Mouse (Mus musculus) cerebellum, postnatal 36 days (tissue): ENCODE measurements at regions not wholly inside any gene's neighbourhood (a gene's known extent, or its start where the extent isn't known, plus 50 kb on each side); places are given as distances from the start of the nearest gene placed in this dataset.

Experiments used
- DNase-seq, 2 experiments: peaks; one replicate each; pipeline ENCODE4 v3.0.0; 2021 to 2022; ENCODE audit warnings: mixed read lengths in 2 of 2

- DNase-seq: no peak
Measured at GRCm38 (mm10) chr10:37367796-37368195, 229.1 kb upstream of the Marcks start.

DNA sequence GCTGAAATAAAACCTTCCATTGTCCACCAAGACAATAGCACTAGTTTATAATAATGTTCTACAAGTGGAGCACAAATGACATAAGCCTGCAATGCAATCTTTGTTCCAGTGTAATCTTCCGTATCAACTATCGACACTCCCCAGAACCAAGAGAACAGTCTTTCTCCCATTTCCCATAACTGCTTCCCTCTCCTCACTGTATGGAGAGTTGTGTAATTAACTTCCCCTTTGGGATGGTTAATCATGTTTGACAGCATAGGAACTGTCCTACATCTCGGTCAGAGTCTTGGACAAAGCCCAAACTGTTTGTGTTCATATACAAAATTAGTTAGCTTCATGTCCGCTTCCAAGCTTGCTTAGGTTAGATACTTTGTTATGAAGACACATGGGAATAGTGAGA, 225.8 kb upstream of the Marcks start:
- no peak for DNase-seq

GRCm38 (mm10) chr10:37360985-37361384, 222.3 kb upstream of the Marcks start:
- DNase-seq: no peak

DNA sequence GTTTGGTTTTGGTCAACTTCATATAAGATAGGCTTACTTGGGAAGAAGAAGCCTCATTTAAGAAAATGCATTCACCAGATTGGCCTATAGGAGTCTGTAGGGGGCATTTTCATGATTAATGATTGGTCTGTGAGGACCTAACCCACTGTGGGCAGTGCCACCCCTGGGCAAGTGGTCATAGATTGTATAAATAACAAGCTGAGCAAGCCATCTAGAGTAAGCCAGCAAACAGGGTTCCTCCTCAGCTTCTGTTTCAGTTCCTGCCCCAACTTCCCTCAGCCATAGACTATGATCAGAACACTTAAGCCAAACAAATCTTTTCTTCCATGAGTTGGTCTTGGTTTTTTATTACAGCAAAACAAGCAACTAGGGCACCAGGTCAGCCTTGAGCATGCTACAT, 220.2 kb upstream of the Marcks start:
- no peak for DNase-seq

DNA sequence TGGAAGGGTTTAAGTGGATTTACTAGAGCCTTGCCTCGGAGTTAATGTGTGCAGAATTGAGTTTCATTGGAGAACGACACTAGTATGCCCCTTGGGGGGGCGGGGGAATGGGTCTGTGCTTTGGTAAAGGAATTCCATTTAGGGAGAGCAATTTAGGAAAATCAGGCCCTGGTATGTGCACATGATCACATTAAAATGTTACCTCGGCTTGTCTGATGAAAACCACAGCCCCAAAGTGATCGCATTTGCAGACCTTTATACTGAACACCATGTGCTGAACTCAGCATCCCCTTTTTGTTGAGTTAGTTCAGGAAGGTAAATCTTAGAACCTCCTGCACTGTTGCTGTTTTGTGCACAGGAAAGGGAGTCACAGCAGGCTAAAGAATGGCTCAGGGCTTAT, 219.6 kb upstream of the Marcks start:
- DNase-seq: no peak

- DNase-seq: peak; percentile 27 to 36
Measured at GRCm38 (mm10) chr10:37357304-37358060, 218.8 kb upstream of the Marcks start.

DNA sequence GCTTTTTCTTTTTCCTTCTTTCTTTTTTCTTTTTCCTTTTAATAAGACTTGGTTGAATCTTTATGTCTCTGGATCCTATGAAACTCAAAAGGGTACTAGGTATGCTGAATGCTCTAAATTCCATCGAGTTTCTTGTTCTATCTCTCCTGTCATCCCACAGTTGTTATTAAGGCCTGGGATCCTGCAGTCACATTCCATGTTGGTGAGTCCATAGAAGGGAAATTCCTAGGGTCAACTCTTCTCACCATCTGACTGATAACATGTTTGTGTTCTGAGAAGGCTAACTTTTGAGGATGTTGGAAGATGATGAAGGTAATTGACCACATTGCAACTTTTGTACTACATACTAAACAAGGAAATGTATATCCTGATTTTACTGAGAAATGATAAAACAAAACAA, 210.5 kb upstream of the Marcks start:
- DNase-seq: no peak

DNA sequence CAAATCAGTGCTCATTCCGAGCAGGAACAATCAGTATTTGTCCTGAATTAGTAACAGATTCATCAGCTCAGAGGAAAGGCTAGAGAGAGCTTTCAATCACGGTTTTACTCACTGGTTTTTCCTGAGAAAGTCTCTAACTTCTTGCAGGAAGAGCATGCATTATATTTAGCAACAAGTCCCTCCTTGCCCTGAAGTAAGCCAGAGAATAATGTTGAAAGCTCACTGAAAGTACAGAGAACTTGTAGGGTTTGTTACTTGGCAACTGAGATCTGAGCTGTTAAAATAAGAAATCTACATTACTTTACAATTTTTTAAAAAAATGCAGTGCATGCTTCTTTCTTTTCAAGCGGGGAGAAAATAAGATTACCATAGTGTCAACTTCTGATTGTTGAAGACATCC, 209.7 kb upstream of the Marcks start:
- no peak for DNase-seq

- DNase-seq: no peak
Measured at GRCm38 (mm10) chr10:37347661-37348060, 208.9 kb upstream of the Marcks start.

GRCm38 (mm10) chr10:37342675-37343074, 204.0 kb upstream of the Marcks start:
- DNase-seq: peak; percentile 56 to 61

- DNase-seq: no peak
Measured at GRCm38 (mm10) chr10:37339658-37340057, 200.9 kb upstream of the Marcks start.

DNA sequence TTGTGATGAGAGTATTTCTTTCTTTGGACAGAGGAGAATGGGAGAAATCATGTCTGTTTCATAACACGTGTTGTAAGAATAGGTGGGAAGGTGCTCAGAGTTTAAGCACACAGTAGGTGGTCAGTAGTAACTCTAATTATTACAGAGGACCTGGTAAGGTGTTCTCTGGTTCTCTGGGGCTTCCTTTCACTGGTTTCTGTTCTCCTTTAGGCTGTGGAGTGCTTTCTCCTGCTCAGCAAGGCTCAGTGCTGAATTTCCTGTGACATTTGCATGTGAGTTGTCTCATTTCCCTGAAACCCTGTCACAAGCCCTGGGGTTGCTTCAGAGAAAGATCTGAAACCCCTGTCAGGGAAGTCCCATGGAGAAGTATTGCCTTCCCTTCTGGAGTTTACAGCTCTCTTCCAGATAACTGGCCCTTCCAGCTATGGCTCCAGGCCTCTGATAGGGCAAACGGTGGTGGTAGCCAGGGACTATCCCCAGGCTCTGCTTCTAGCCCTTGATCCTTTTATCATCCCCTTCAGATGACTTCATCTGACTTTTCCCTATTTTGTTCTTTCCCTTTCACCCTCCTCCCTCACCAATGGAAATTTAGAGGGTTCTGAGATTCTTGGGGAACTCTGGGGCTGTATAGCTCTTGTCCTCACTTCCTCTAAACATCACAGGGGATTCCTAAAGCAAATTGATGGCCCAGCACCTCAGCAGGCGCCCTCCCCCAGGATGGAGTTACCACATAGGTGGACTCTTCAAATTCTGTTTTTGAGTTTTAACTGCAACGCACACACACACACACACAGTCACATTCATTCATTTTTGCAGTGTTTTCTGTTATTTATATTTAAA, 199.6 kb upstream of the Marcks start:
- DNase-seq: no peak

- no peak for DNase-seq
Measured at GRCm38 (mm10) chr10:37337172-37337620, 198.5 kb upstream of the Marcks start.

DNA sequence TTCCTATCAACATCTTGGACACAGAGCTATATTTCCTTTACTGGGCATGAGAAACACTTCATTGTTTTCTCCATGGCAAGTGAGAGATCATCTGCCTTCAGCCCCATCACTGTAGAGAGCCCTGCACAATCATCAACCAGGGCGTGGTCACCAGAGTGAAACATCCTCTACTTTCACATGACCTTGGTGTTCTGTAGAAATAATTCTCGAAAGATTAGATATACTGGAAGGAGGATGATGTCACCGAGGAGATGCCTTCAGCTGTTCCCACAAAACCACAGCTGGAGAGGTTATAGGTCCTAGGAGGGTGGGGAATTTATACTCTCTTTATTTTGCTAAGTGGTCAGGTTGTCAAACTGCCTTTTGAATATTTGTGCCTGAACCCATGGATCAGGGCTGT, 196.4 kb upstream of the Marcks start:
- DNase-seq: no peak

- DNase-seq: no peak
Measured at GRCm38 (mm10) chr10:37326168-37326534, 187.4 kb upstream of the Marcks start.

DNA sequence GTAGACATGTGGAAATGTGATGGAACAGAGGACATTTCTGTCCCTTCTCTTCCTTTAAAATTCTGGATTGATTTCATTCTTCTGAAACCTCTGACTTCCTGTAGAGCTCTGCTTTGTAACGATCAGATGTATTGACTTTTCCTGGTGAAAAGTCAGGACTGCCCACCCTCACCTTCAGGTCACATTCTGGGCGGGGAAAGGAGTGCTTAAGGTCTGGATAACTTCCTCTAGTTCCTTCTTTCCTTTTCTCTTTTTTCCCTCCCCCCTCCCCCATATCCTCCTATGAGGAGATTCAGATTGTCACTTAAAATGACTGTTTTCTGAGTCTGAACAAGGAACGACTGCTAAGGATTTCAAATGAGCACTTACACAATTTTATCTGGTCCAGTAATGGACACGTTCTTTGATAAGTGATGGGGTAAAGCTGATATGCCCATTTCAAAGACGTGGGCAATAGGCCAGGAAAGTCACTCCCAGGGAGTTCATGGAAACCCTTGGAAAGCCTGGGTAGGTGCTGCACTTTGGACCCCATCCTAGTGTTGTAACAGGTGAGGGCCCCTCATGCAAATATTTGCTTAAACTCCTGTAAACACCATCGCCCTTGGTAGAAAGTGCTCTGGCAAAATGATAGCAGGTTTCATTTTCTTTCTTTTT, 186.9 kb upstream of the Marcks start:
- no peak for DNase-seq

DNA sequence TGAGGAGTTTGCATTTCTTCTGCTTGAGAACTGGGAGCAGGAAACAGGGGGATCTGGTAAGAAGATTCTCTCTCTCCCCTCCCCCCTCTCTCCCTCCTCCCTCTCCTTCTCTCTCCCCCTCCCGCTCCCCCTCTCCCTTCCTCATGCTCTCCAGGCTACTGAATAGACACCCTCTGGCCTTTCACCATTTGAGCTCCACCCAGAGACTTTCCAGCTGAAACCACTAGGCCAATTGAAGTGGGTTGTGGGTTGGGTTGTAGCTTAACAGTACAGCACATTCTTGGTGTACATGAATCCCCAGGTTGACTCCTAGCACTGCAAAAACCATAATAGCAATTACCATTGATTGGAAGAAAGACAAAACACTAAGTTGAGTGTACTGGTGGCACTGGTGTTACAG, 185.0 kb upstream of the Marcks start:
- DNase-seq: no peak

GRCm38 (mm10) chr10:37322809-37323208, 184.1 kb upstream of the Marcks start:
- no peak for DNase-seq

DNA sequence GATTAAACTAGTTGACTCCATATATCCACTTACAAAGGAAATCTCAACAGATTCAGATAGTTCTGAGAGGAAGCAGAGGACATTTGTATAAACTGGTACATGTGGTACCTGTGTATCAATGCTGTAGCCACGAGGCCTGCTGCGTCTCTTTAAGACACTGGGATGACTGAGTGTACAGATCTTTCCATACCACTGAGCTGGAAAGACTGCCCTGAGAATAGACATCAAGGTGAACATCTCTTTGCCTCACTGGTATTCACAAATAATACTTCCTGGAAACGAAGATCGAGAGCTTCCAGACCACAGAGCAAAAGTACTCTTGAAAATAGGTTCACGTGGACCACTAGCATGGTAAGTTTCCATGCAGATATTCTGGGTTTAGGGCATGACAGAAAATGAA, 183.6 kb upstream of the Marcks start:
- no peak for DNase-seq

DNA sequence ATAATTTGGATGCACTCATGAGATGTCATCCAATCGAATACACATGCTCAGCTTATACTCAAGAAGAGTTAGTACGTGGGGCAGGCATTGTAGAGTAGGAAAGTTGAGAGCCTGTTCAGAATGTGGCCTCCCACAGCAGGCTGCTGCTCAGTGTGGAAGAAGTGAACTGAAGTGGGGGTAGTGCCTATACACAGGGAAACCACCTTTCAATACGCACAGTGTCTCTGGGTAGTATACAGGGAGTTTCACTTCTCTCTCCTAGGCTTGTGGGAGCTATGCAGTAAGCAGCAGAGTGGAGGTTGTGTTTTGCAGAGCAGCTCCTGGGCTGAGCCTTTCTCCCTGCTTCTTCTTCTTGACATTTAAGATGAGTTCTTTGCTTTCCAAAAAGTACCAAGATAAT, 182.5 kb upstream of the Marcks start:
- no peak for DNase-seq

DNA sequence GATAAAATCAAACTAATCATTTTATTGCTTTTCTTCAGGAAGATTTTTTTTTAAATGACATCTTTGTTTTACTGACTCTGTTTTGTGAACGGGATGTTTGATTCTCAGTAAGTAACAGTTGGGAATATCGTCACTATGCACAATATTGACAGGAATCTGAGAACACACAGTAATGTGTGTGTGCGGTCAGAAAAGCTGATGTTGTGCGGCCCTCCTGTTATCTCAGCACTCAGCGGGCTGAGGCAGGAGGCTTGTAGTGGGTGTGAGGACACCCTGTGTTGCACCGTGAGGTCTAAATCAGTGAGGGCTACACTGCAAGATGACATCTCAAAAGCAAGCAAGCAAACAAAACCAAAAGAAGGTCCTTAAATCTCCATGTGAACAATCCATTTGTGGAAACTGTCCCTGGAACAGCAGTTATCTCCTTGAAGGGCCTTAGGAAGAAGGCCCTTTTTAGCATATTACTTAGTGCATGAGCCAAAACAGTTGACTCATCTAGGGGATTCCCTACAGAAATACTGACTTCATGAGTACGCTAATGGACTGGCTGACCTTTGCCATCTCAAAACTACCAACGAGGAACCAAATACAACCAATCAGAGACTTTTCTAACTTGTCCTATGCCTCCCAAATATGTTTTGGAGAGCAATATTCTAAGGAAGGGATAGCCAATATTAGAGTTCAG, 181.2 kb upstream of the Marcks start:
- DNase-seq: no peak

GRCm38 (mm10) chr10:37316701-37317100, 178.0 kb upstream of the Marcks start:
- no peak for DNase-seq

DNA sequence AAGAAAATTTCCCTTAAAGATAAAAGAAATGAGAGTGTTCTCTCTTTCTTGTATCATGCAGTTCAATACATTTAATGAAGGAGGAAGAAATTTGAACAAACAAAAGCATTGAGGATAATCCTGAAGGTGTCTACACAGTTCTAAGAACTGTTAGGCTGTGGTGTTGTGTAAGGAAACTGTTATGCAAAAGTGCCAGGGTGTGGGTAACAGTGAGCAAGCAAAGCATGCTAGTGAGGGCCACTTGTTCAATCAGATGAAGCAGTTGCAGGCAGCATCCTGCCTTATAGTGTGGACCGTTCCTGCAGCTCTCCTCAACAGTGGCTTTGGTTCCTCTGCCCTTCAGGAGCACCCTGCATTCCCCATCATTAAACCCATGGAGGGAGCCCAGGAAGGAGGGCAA, 177.1 kb upstream of the Marcks start:
- DNase-seq: no peak
